Mouse (Mus musculus) frontal cortex, postnatal 10 days (tissue): Measurements from ENCODE around the gene Abl1.

ENCODE experiments used
- DNase-seq, 2 experiments: peaks; one replicate each; pipeline ENCODE4 v3.0.0; 2022; ENCODE audit warnings: low spot score in 2 of 2, mixed read lengths in 1 of 2

Gene Abl1

DNA sequence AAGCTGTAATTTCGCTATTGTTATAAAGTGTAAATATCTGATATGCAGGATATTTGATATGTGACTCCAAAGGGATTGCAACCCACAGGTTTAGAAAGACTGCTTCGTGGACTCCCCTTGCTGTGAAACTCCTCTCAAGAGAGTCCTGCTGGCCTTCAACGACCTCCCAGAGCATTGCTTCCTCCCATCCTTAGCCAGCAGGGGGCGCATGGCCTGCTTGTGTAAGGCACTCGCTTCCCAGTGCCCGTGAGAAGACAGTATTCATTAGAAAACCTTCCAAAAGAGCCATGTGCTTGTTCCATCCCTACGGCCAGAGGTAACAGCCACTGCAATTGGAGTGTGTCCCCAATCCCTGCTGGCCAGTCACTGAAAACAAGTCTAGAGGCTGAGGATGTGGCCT, 98.9 kb downstream of the Abl1 start:
- DNase-seq = peak in 1 of 2 experiments; percentile 73

- DNase-seq = no peak
Measured at GRCm38 (mm10) chr2:31788227-31788626, 100.1 kb downstream of the Abl1 start.

GRCm38 (mm10) chr2:31789215-31789614, 101.0 kb downstream of the Abl1 start:
- no peak for DNase-seq

DNA sequence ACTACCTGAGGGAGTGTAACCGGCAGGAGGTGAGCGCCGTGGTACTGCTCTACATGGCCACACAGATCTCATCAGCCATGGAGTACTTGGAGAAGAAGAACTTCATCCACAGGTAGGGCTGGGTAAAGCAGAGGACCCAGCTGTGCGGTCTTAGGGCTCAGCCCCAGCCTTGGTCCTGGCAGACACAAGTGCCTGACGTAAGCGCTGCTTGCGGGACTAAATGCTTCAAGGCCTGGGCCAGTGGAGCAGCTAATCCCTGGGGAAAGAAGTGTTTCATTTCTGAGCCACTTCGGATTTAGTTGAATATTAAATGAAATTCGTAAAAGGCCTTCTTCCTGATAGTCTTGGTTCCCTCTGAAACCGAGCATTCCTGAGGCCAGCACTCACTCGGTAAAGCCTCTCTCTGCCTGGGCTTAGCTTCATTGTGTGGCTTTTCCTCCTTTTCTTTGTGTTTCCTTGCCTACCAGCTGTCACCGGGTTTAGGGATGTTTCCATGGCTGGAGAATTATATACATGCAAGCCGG, 102.6 kb downstream of the Abl1 start:
- DNase-seq = no peak

DNA sequence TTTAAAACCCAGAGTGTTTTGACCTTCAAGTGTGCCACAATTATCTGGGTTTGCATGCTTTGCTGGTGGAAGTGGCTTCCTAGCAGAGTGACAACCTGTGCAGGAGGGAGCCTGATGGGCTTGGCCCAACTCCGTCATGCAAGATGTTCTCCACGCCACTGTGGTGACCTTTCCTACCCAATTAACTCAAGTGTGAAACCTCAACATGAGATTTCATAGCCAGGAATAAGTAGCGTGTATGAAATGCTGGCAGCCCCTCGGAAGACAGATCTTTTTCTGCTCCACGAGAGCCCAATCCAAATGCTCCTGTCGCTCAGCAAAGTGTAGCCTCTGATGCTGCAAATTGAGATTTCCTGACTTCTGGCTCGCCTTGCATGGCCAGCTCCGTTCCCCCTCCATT, 103.1 kb downstream of the Abl1 start:
- DNase-seq = no peak

GRCm38 (mm10) chr2:31792611-31793010, 104.4 kb downstream of the Abl1 start:
- DNase-seq = no peak

- no peak for DNase-seq
Measured at GRCm38 (mm10) chr2:31796943-31797342, 108.8 kb downstream of the Abl1 start.

GRCm38 (mm10) chr2:31801416-31801815, 113.2 kb downstream of the Abl1 start:
- DNase-seq = no peak

GRCm38 (mm10) chr2:31802811-31803210, 114.6 kb downstream of the Abl1 start:
- no peak for DNase-seq

- DNase-seq = no peak
Measured at GRCm38 (mm10) chr2:31803480-31803879, 115.3 kb downstream of the Abl1 start.

- no peak for DNase-seq
Measured at GRCm38 (mm10) chr2:31806639-31807382, 118.6 kb downstream of the Abl1 start.

GRCm38 (mm10) chr2:31808410-31809357, 120.5 kb downstream of the Abl1 start:
- no peak for DNase-seq

GRCm38 (mm10) chr2:31809358-31809740, 121.2 kb downstream of the Abl1 start:
- no peak for DNase-seq

- no peak for DNase-seq
Measured at GRCm38 (mm10) chr2:31810444-31810843, 122.3 kb downstream of the Abl1 start, which contains the start of gene Qrfp. Gene Qrfp (minus strand): TSS chr2:31810580.

DNA sequence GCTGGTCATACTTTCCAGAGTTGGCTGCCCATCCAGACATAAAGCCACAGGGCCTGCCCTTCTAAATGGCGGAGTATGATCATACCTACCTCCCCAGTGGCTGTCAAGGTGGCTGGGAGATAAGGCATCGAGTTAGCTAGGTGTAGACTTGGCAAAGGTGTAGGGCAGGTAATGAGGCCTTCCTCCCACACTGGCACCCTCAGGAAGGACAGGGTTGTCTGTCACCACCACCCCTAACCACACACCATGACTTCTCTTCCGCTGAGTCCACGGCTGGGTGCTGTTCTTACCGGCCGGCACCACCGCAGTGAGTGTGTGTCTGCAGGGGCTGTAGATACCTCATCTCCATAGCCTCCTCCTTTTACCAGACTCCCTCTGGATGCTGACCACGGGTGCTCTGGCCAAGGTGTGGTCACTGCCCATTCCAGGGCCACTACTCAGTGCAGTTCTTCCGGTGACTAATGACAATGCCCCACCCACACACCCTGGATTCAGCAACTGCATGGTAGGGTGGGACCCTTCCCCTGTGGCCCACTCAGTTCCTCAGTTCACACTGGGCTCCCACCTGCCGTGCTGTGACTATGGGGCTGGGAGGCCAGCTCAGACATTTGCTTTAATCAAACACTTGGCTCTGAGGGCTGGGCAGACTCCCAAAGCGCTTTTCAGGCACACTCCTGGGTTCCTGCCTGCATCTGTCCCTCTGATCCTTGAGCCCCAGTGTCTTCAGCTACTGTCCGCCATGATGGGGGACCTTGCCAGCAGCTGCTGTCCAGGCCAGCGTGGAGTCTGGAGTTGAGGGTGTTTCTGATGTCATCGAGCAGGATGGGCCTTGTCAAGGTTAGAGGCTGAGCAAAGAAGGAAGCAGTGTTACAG, 123.1 kb downstream of the Abl1 start:
- no peak for DNase-seq

GRCm38 (mm10) chr2:31813641-31814040, 125.5 kb downstream of the Abl1 start:
- no peak for DNase-seq

DNA sequence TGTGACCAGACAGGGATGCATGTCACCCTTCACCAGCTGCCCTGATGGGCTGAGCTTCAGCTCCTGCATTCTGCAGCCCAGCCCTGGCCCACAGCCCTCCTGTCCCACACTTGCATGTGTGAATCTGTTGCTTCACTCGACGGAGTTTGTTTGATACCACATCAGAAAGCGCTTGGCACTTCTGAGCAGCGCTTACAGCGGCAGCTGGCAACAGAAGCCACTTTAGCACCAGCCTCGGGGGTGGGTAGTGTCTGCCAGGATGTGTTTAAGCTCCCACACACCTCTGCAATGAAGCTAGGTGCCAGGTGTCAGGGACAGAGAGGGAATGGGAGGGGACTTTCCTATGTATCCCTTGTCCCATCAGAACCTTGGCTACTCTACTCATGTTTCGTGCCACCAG, 126.5 kb downstream of the Abl1 start:
- no peak for DNase-seq

DNA sequence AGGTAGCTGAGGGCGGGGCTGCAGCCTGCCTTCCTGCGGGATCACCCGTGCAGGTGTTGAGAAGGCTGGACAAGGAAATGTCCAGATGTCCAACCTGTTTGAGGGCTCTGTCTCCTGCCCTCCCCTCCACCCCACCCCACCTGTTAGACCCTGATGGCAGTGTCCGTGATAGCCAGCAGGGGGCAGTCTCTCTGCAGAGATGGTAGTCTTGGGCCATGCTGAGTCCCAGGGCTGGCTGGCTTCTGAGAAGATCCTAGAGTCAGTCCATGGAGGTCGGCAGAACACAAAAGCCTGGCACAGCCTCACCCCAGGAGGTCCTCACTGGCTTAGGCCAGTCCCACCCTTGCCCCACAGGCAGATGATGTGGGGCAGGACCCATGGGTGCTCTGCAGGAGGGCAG, 127.2 kb downstream of the Abl1 start:
- peak in 1 of 2 experiments; percentile 50 for DNase-seq

DNA sequence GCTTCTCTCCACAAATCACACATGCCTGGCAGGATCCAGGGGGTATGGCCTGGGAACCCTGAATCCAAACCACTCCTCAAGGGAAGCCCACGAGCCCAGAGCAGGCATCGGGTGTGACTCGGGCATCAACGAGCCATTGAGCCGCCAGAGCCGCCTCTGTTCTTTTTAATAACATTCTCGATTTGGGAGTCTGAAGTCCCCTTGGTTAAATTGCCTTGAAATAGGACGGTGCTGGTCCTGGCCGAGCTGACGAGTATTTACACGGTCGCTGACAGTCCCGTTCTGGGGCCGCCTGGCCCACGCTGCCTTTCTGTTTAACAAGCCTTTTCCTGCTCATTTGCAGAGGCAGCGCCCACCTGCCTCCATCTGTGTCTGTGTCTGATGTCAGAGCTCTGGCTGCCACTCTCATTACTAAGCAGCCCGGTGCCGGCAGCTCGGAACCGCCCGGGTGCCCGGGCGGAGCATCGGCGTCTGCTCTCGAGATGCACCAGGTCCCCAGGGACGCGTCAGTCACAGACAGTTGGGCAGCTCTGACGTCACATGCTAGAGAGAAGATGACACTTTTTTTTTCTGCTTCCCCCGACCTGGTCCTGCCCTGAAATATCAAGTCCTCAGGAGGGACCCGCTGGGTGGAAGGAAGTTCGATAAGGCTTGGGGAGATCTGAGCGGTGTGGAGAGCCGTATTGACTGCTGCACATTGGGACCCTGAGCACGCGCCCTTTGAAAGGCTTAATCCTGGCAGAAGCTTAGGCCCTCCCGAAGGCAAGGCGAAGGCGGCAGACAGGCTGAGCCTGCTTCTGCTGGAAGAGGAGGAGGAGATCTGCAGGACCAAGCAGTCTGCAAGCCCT, 134.6 kb downstream of the Abl1 start:
- peak; percentile 56 to 58 for DNase-seq

GRCm38 (mm10) chr2:31823933-31824730, 136.0 kb downstream of the Abl1 start:
- DNase-seq = no peak
